Mouse (Mus musculus) midbrain, postnatal 0 days (tissue): Measurements from ENCODE around the gene Zfp866. TPM values are rescaled to one million over a fixed set of nuclear protein-coding genes. Genes with fewer than 3 reads are reported as not detected.

ENCODE experiments used
- ATAC-seq: fragments of 200-750 bp; cut with Nextera tagmentation; 2 replicates; pipeline ENCODE4 v1.8.0; 2017; ENCODE audit warnings: moderate number of reproducible peaks, mild to moderate bottlenecking, moderate TSS enrichment, moderate library complexity; ENCODE audit not compliant: low FRiP score
- DNase-seq: peaks from one replicate; pipeline ENCODE4 v3.0.0-alpha.2; 2015; ENCODE audit warnings: low spot score
- H3K27ac ChIP-seq: fragments of 300-500 bp; sonication (generic); 2 replicates; pipeline ENCODE4 v1.5.1; 2014; ENCODE audit warnings: low read depth, mild to moderate bottlenecking, low read length, mixed read lengths
- H3K27me3 ChIP-seq: fragments of 300-500 bp; sonication (generic); 2 replicates; pipeline ENCODE4 v1.6.1; 2014; ENCODE audit warnings: low read length, control low read depth, mixed read lengths; ENCODE audit not compliant: insufficient read depth
- H3K36me3 ChIP-seq: fragments of 300-500 bp; sonication (generic); 2 replicates; pipeline ENCODE4 v1.6.1; 2014; ENCODE audit warnings: low read length, control low read depth, mixed read lengths; ENCODE audit not compliant: insufficient read depth
- H3K4me1 ChIP-seq: fragments of 300-500 bp; sonication (generic); 2 replicates; pipeline ENCODE4 v1.6.1; 2014; ENCODE audit warnings: mild to moderate bottlenecking, control low read depth, antibody characterized with exemption, low read length, mixed read lengths; ENCODE audit not compliant: insufficient read depth
- H3K4me2 ChIP-seq: fragments of 300-500 bp; sonication (generic); 2 replicates; pipeline ENCODE4 v1.6.1; 2014; ENCODE audit warnings: low read depth, mild to moderate bottlenecking, low read length, mixed read lengths; ENCODE audit not compliant: poor library complexity, severe bottlenecking
- H3K4me3 ChIP-seq: fragments of 300-500 bp; sonication (generic); 2 replicates; pipeline ENCODE4 v1.5.1; 2014; ENCODE audit warnings: low read depth, mild to moderate bottlenecking, low read length, moderate library complexity
- H3K9ac ChIP-seq: fragments of 300-500 bp; sonication (generic); replicated peaks from 2 replicates; pipeline ENCODE4 v1.6.1; 2014; ENCODE audit warnings: mild to moderate bottlenecking, low read length, moderate library complexity, mixed read lengths; ENCODE audit not compliant: poor library complexity, severe bottlenecking
- H3K9me3 ChIP-seq: fragments of 300-500 bp; sonication (generic); 2 replicates; pipeline ENCODE4 v1.6.1; 2016; ENCODE audit warnings: low read length, control low read depth
- CTCF ChIP-seq: IDR thresholded peaks from 2 replicates; pipeline ENCODE4 v1.5.1; 2016; ENCODE audit warnings: antibody characterized with exemption, mild to moderate bottlenecking
- WGBS: fragments of 180-500 bp; shearing (Covaris S2); extraction: QIAGEN DNeasy Blood & Tissue Kit; methylation state at CpG from one replicate; pipeline ENCODE4 v1.1.7; 2014; 5-methylcytosine and 5-hydroxymethylcytosine counted together
- polyA plus RNA-seq: library from polyadenylated mRNA; unstranded; fragments of >200 nt; fragmentation: Nextera tagmentation; extraction: Ambion mirVana; gene quantifications from 2 replicates; pipeline ENCODE4 v1.2.1, GENCODE M21; 2015
- total RNA-seq: library from RNA; depleted of rRNA; stranded (reverse); fragments of >200 nt; gene quantifications from 2 replicates; pipeline ENCODE4 v1.2.3, GENCODE M21; 2014

The Zfp866 gene
- total and polyA plus RNA-seq, 2 experiments from 2014 or later, result 19.2 to 44.7 TPM

DNA sequence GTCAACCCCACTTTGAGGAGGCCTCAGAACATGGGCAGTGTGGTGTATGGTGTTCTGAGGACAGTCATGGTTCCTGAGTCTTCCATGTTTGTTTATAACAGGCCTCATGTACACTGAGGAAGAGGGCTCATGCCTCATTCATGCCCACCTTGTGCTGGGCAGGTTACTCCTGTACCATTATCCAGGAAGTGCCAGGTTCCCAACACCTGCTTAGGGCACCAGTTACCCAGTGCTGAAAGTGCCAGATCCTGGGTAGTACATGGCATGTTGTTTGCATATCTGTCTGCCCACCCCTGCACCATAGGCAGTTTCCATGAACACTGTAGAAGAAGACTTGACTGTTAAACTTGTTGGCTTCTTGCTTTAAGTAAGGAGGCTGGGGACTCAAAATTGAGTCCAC, 11.2 kb upstream of the Zfp866 start:
- ATAC-seq (no peak), DNase-seq (no peak)
- no peak for TF ChIP-seq CTCF
- no peak overlapping the region for H3K27ac ChIP-seq
- H3K9ac ChIP-seq, result no peak overlapping the region
- no peak overlapping the region for H3K4me3 ChIP-seq
- no peak overlapping the region for H3K4me2 ChIP-seq
- H3K4me1 ChIP-seq, result no peaks in the 10 kb centered on the region
- peaks cover 90% of the 10 kb centered on the region for H3K36me3 ChIP-seq
- no peaks in the 10 kb centered on the region for H3K9me3 ChIP-seq
- no peaks in the 10 kb centered on the region for H3K27me3 ChIP-seq

DNA sequence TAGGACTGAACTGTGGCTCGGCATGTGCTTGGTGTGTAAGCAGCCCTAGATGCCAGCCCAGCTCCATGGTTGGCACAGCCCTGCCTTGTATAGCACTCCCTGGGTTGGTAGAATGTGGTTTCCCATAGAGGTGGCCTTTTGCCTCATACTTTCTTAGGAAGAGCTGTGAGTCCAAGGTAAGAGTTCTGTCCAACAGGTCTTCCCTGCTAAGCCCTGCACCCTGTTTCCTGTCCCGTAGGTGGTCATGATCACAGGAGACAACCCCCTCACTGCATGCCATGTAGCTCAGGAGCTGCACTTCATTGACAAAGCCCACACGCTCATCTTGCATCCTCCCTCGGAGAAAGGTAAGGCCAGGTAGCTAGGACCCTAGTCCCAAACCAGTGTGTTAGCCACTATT, 10.8 kb upstream of the Zfp866 start:
- no peaks in the 10 kb centered on the region for H3K4me1 ChIP-seq
- WGBS, result 97% methylated on average over 4 of the region's 4 CpGs
- TF ChIP-seq CTCF, result no peak
- DNase-seq (no peak), ATAC-seq (no peak)
- H3K4me2 ChIP-seq, result no peak overlapping the region
- no peaks in the 10 kb centered on the region for H3K27me3 ChIP-seq
- H3K9me3 ChIP-seq, result no peaks in the 10 kb centered on the region
- no peak overlapping the region for H3K4me3 ChIP-seq
- H3K27ac ChIP-seq, result no peak overlapping the region
- H3K36me3 ChIP-seq, result peaks cover 90% of the 10 kb centered on the region
- no peak overlapping the region for H3K9ac ChIP-seq

DNA sequence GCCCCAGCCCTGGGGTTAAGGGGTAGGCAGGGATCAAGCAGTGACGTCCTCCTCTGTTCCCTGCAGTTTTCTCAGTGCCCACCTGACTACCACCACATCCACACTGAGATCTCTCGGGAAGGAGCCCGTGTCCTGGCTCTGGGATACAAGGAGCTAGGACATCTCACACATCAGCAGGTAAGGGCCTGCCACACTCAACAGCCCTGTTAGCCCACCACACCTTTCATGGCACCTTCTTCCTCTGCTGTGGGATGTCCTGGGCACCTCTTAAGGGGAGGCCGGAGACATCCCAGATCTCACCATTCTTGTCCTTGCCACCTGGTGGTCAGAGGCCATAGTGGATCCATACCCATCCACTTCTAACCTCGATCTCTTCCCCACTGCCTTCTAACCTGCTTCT, 9.0 kb upstream of the Zfp866 start:
- Histone ChIP-seq H3K4me2 (no peak overlapping the region), H3K4me3 (no peak overlapping the region), H3K36me3 (peaks cover 83% of the 10 kb centered on the region), H3K9me3 (no peaks in the 10 kb centered on the region), H3K9ac (no peak overlapping the region), H3K27ac (no peak overlapping the region), H3K27me3 (no peaks in the 10 kb centered on the region), H3K4me1 (no peaks in the 10 kb centered on the region)
- no peak for DNase-seq
- ATAC-seq, result no peak
- 93% methylated on average over 5 of the region's 5 CpGs for WGBS
- peak; percentile 24; the same call in 1 of the 2 replicates for TF ChIP-seq CTCF

DNA sequence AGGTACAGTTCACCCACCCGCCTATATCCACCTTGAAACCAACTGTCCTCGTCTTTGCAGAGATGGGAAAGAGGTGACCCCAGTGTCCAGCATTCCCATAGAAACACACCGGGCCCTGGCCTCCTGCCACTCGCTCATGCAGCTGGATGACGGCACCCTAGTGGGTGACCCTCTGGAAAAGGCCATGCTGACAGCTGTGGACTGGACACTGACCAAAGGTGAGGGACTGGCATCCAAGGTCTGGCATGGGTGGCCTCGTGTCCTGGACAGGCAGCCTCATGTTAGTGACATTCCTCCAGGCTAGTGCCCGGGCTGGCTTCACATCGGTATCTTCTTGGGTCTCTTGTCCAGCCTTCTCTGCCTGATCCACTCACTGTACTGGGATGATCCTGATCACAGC, 8.3 kb upstream of the Zfp866 start:
- Histone ChIP-seq H3K4me3 (no peak overlapping the region), H3K36me3 (peaks cover 83% of the 10 kb centered on the region), H3K27me3 (no peaks in the 10 kb centered on the region), H3K4me2 (no peak overlapping the region), H3K4me1 (no peaks in the 10 kb centered on the region), H3K9ac (no peak overlapping the region), H3K9me3 (no peaks in the 10 kb centered on the region), H3K27ac (no peak overlapping the region)
- 93% methylated on average over 8 of the region's 8 CpGs for WGBS
- ATAC-seq, result no peak
- DNase-seq, result no peak
- TF ChIP-seq CTCF, result no peak

DNA sequence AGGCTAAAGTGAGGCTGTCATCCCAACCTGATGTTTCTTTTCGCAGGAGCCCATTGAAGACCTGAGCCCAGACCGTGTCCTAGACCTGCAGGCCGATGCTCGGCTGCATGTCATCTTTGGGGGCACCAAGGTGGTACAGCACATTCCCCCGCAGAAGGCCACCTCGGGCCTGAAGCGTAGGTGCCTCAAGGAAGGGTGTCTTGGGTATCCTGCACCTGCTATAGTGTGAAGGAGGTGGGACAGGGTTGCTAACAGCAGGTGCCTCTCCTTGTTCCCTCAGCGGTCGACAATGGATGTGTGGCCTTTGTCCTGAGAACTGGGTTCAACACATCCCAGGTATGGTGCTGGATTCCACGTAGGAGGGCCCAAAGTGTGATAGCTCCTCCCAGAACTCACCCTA, 6.7 kb upstream of the Zfp866 start:
- Histone ChIP-seq H3K4me1 (peaks cover 4% of the 10 kb centered on the region; the same call in 1 of the 2 replicates), H3K27ac (no peak overlapping the region), H3K4me2 (no peak overlapping the region), H3K9ac (no peak overlapping the region), H3K4me3 (no peak overlapping the region), H3K36me3 (peaks cover 79% of the 10 kb centered on the region), H3K9me3 (no peaks in the 10 kb centered on the region), H3K27me3 (no peaks in the 10 kb centered on the region)
- DNase-seq (no peak), ATAC-seq (no peak)
- no peak for TF ChIP-seq CTCF
- WGBS, result 95% methylated on average over 10 of the region's 10 CpGs

DNA sequence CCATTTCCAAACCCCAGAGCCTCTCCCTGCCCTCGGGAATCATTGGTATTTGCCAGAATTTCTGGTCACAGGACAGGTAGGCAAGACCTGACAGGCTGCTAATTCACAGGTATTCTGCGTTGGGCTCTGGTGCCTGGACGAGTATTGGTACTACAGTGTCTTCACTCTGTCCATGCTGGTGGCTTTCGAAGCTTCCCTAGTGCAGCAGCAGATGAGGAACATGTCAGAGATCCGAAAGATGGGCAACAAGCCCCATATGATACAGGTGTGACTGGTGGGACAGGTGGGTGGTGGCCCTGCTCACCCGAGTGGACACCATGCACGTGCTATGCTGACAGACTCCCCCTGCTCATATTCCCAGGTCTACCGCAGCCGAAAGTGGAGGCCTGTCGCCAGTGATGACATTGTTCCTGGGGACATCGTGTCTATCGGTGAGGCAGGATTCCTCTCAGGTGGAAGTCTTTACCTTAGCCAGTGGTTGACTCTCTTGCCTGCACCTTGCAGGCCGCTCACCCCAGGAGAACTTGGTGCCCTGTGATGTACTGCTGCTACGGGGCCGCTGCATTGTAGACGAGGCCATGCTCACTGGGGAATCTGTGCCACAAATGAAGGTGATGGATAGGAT, 5.9 kb upstream of the Zfp866 start:
- Histone ChIP-seq H3K36me3 (peaks cover 70% of the 10 kb centered on the region), H3K4me2 (no peak overlapping the region), H3K27ac (no peak overlapping the region), H3K4me3 (no peak overlapping the region), H3K9ac (no peak overlapping the region), H3K4me1 (peaks cover 4% of the 10 kb centered on the region; the same call in 1 of the 2 replicates), H3K9me3 (no peaks in the 10 kb centered on the region), H3K27me3 (no peaks in the 10 kb centered on the region)
- WGBS, result 97% methylated on average over 16 of the region's 16 CpGs
- DNase-seq, result no peak
- no peak for ATAC-seq
- no peak for TF ChIP-seq CTCF
